Mouse (Mus musculus) heart, embryonic 14.5 days (tissue): Measurements from ENCODE around the gene Washc3. TPM values are rescaled to one million over a fixed set of nuclear protein-coding genes. Genes with fewer than 3 reads are reported as not detected.

Source experiments
- ATAC-seq: fragments of 200-750 bp; cut with Nextera tagmentation; 2 replicates; pipeline ENCODE4 v1.8.0; 2017; ENCODE audit warnings: low read depth, moderate TSS enrichment; ENCODE audit not compliant: insufficient number of reproducible peaks, insufficient read depth, low FRiP score
- H3K27ac ChIP-seq, 2 experiments: fragments of 200-500 bp in 1 of 2; fragments of 300-500 bp in 1 of 2; sonication (generic) in 1 of 2; replicated peaks in 1 of 2; 2 replicates each; pipeline ENCODE4 v1.5.1; 2012 to 2014; ENCODE audit warnings: low read depth in 2 of 2, low read length in 2 of 2, control low read depth in 1 of 2, mild to moderate bottlenecking in 1 of 2, mixed read lengths in 1 of 2; ENCODE audit not compliant: control insufficient read depth in 1 of 2, insufficient read depth in 1 of 2
- H3K27me3 ChIP-seq: fragments of 300-500 bp; sonication (generic); 2 replicates; pipeline ENCODE4 v1.6.1; 2014; ENCODE audit warnings: mild to moderate bottlenecking, low read length, control low read depth; ENCODE audit not compliant: control insufficient read depth, insufficient read depth
- H3K36me3 ChIP-seq: fragments of 300-500 bp; sonication (generic); 2 replicates; pipeline ENCODE4 v1.6.1; 2014; ENCODE audit warnings: mild to moderate bottlenecking, control low read depth, low read length, mixed read lengths; ENCODE audit not compliant: control insufficient read depth, insufficient read depth
- H3K4me1 ChIP-seq, 2 experiments: fragments of 200-500 bp in 1 of 2; fragments of 300-500 bp in 1 of 2; sonication (generic) in 1 of 2; 2 replicates each; pipeline ENCODE4 v1.6.1; 2012 to 2014; ENCODE audit warnings: low read length in 2 of 2, control low read depth in 1 of 2, mixed read lengths in 1 of 2; ENCODE audit not compliant: control insufficient read depth in 2 of 2, insufficient read depth in 2 of 2
- H3K4me2 ChIP-seq: fragments of 300-500 bp; sonication (generic); 2 replicates; pipeline ENCODE4 v1.6.1; 2014; ENCODE audit warnings: mild to moderate bottlenecking, low read length
- H3K4me3 ChIP-seq, 2 experiments: fragments of 200-500 bp in 1 of 2; fragments of 300-500 bp in 1 of 2; sonication (generic) in 1 of 2; 2 replicates each; pipeline ENCODE4 v1.5.1; 2012 to 2014; ENCODE audit warnings: low read length in 2 of 2, mild to moderate bottlenecking in 2 of 2, control low read depth in 1 of 2, low read depth in 1 of 2, moderate library complexity in 1 of 2; ENCODE audit not compliant: control insufficient read depth in 1 of 2, insufficient read depth in 1 of 2
- H3K9ac ChIP-seq: fragments of 300-500 bp; sonication (generic); 2 replicates; pipeline ENCODE4 v1.6.1; 2014; ENCODE audit warnings: mild to moderate bottlenecking, low read length
- H3K9me3 ChIP-seq: fragments of 300-500 bp; sonication (generic); 2 replicates; pipeline ENCODE4 v1.6.1; 2016; ENCODE audit warnings: low read length, control low read depth; ENCODE audit not compliant: control insufficient read depth
- WGBS: fragments of 180-500 bp; shearing (Covaris S2); extraction: QIAGEN DNeasy Blood & Tissue Kit; methylation state at CpG from one replicate; pipeline ENCODE4 v1.1.7; 2014; 5-methylcytosine and 5-hydroxymethylcytosine counted together
- polyA plus RNA-seq: library from polyadenylated mRNA; unstranded; fragments of >200 nt; fragmentation: Nextera tagmentation; extraction: Ambion mirVana; gene quantifications from 2 replicates; pipeline ENCODE4 v1.2.1, GENCODE M21; 2014

The Washc3 gene
- polyA plus RNA-seq, 1 experiment from 2014 or later = 55.0 TPM

- no peaks in the 10 kb centered on the region for H3K9me3 ChIP-seq
- H3K36me3 ChIP-seq = no peaks in the 10 kb centered on the region
- 66% methylated on average over 8 of the region's 8 CpGs for WGBS
- no peak overlapping the region for H3K4me3 ChIP-seq
- no peaks in the 10 kb centered on the region for H3K4me1 ChIP-seq
- H3K27me3 ChIP-seq = no peaks in the 10 kb centered on the region
- ATAC-seq = no peak
- no peak overlapping the region for H3K27ac ChIP-seq
- H3K4me2 ChIP-seq = no peak overlapping the region
- no peak overlapping the region for H3K9ac ChIP-seq
Measured at GRCm38 (mm10) chr10:88287261-88287660, 86.4 kb downstream of the Washc3 start.

DNA sequence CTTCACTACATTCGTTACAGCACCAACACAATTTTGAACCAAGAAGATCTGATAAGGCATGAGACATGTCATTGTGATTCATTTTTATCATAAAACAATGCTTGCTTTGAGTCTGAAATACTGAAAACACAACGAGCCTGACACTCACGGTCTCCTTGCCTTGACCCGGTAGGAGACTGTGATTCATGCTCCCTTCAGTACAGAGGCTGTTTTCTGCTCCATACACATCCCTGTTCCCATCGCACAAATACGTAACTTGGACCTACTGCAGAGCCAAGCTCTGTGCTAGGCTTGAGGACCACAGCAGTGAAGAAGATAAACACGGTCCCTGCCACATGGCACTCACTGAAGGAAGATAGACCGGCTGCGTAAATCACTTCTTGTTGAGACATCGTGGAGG is 87.2 kb downstream of the Washc3 start:
- H3K9ac ChIP-seq = no peak overlapping the region
- no peak for ATAC-seq
- no peaks in the 10 kb centered on the region for H3K4me1 ChIP-seq
- H3K4me3 ChIP-seq = no peak overlapping the region
- WGBS = 84% methylated on average over 10 of the region's 10 CpGs
- H3K27me3 ChIP-seq = no peaks in the 10 kb centered on the region
- H3K9me3 ChIP-seq = no peaks in the 10 kb centered on the region
- H3K27ac ChIP-seq = no peak overlapping the region
- H3K4me2 ChIP-seq = no peak overlapping the region
- H3K36me3 ChIP-seq = no peaks in the 10 kb centered on the region

- no peaks in the 10 kb centered on the region for H3K4me1 ChIP-seq
- H3K4me2 ChIP-seq = no peak overlapping the region
- no peak overlapping the region for H3K27ac ChIP-seq
- H3K9me3 ChIP-seq = no peaks in the 10 kb centered on the region
- no peak overlapping the region for H3K9ac ChIP-seq
- no peak overlapping the region for H3K4me3 ChIP-seq
- ATAC-seq = no peak
- 80% methylated on average over 6 of the region's 6 CpGs for WGBS
- H3K27me3 ChIP-seq = no peaks in the 10 kb centered on the region
- no peaks in the 10 kb centered on the region for H3K36me3 ChIP-seq
Measured at GRCm38 (mm10) chr10:88295091-88295490, 94.2 kb downstream of the Washc3 start.

Other genes starting within 250 kb of the Washc3 start
- gene Pmch, start 110.0 kb upstream of the Washc3 start, polyA plus RNA-seq = 0.34 and 0.99 TPM in 2 replicates
- 11.1 and 15.1 TPM in 2 replicates for gene Parpbp, start 54.2 kb upstream of the Washc3 start, polyA plus RNA-seq
- 34.5 and 39.7 TPM in 2 replicates for gene Nup37, start 54.1 kb upstream of the Washc3 start, polyA plus RNA-seq
- gene Dram1, start 178.0 kb downstream of the Washc3 start, polyA plus RNA-seq = 0.74 and 1.6 TPM in 2 replicates
- 8.7 and 9.4 TPM in 2 replicates for gene Gnptab, start 178.0 kb downstream of the Washc3 start, polyA plus RNA-seq